Mouse (Mus musculus) spleen, adult 2 months (tissue): ENCODE measurements around the gene H2al1h.
"Not testable (repeated sequence)": the region's sequence is repeated elsewhere in the genome, so short reads cannot be mapped to it uniquely, and the experiment has no call there.

Source experiments
- CTCF ChIP-seq: fragments of 200-500 bp; IDR thresholded peaks from 2 replicates; pipeline ENCODE4 v1.5.1; 2011; ENCODE audit warnings: mild to moderate bottlenecking, inconsistent platforms; ENCODE audit not compliant: insufficient read depth, insufficient read length, insufficient replicate concordance; ENCODE audit errors: extremely low read depth
- POLR2A ChIP-seq: fragments of 200-500 bp; IDR thresholded peaks from 2 replicates; pipeline ENCODE4 v1.6.1; 2011; ENCODE audit warnings: low read depth, low read length, inconsistent platforms

GRCm38 (mm10) chrX:11317956-11318355 is 3.3 kb upstream of the H2al1h start, which contains the start of gene H2al1g:
- TF ChIP-seq CTCF, POLR2A: not testable (repeated sequence)
